Mouse (Mus musculus) lung, postnatal 0 days (tissue): Measurements from ENCODE around the gene Sccpdh. TPM values are rescaled to one million over a fixed set of nuclear protein-coding genes. Genes with fewer than 3 reads are reported as not detected.

Experiments used
- ATAC-seq: fragments of 200-750 bp; cut with Nextera tagmentation; 2 replicates; pipeline ENCODE4 v1.8.0; 2017; ENCODE audit warnings: moderate library complexity
- DNase-seq: peaks from one replicate; pipeline ENCODE4 v3.0.0-alpha.2; 2016; ENCODE audit warnings: low spot score
- H3K27ac ChIP-seq: fragments of 300-500 bp; sonication (generic); 2 replicates; pipeline ENCODE4 v1.5.1; 2014; ENCODE audit warnings: antibody characterized with exemption, mild to moderate bottlenecking, low read length, mixed read lengths
- H3K27me3 ChIP-seq: fragments of 300-500 bp; sonication (generic); replicated peaks from 2 replicates; pipeline ENCODE4 v1.6.1; 2014; ENCODE audit warnings: low read length, mixed read lengths; ENCODE audit not compliant: insufficient read depth
- H3K36me3 ChIP-seq: fragments of 300-500 bp; sonication (generic); 2 replicates; pipeline ENCODE4 v1.6.1; 2014; ENCODE audit warnings: low read length, mixed read lengths; ENCODE audit not compliant: insufficient read depth
- H3K4me1 ChIP-seq: fragments of 300-500 bp; sonication (generic); 2 replicates; pipeline ENCODE4 v1.6.1; 2014; ENCODE audit warnings: antibody characterized with exemption, low read depth, low read length, mixed read lengths; ENCODE audit not compliant: insufficient read depth
- H3K4me2 ChIP-seq: fragments of 300-500 bp; sonication (generic); replicated peaks from 2 replicates; pipeline ENCODE4 v1.6.1; 2014; ENCODE audit warnings: low read depth, mild to moderate bottlenecking, low read length, moderate library complexity, mixed read lengths
- H3K4me3 ChIP-seq: fragments of 300-500 bp; sonication (generic); 2 replicates; pipeline ENCODE4 v1.5.1; 2014; ENCODE audit warnings: low read depth, low read length
- H3K9ac ChIP-seq: fragments of 300-500 bp; sonication (generic); replicated peaks from 2 replicates; pipeline ENCODE4 v1.6.1; 2014; ENCODE audit warnings: low read depth, mild to moderate bottlenecking
- H3K9me3 ChIP-seq: fragments of 300-500 bp; sonication (generic); 2 replicates; pipeline ENCODE4 v1.6.1; 2016; ENCODE audit warnings: low read length, mixed read lengths
- CTCF ChIP-seq: IDR thresholded peaks from 2 replicates; pipeline ENCODE4 v1.5.1; 2016; ENCODE audit warnings: antibody characterized with exemption, mild to moderate bottlenecking
- EP300 ChIP-seq: IDR thresholded peaks from 2 replicates; pipeline ENCODE4 v1.6.1; 2016; ENCODE audit warnings: antibody characterized with exemption, mild to moderate bottlenecking, control low read depth
- WGBS: fragments of 180-500 bp; shearing (Covaris S2); extraction: QIAGEN DNeasy Blood & Tissue Kit; methylation state at CpG from one replicate; pipeline ENCODE4 v1.1.7; 2014; 5-methylcytosine and 5-hydroxymethylcytosine counted together
- polyA plus RNA-seq: library from polyadenylated mRNA; unstranded; fragments of >200 nt; fragmentation: Nextera tagmentation; extraction: Ambion mirVana; gene quantifications from 2 replicates; pipeline ENCODE4 v1.2.1, GENCODE M21; 2015

Sccpdh gene
- polyA plus RNA-seq, 1 experiment from 2014 or later: 54.1 TPM

- no peaks in the 10 kb centered on the region for H3K36me3 ChIP-seq
- peak; percentile 41; the same call in 1 of the 2 replicates for ATAC-seq
- no peak overlapping the region for H3K4me3 ChIP-seq
- no peak overlapping the region for H3K4me2 ChIP-seq
- H3K4me1 ChIP-seq: no peaks in the 10 kb centered on the region
- H3K9me3 ChIP-seq: no peaks in the 10 kb centered on the region
- 33% methylated on average over 15 of the region's 15 CpGs for WGBS
- TF ChIP-seq EP300 (no peak), CTCF (peak; percentile 83)
- no peaks in the 10 kb centered on the region for H3K27me3 ChIP-seq
- H3K27ac ChIP-seq: no peak overlapping the region
- H3K9ac ChIP-seq: no peak overlapping the region
- peak; percentile 53 for DNase-seq
Measured at GRCm38 (mm10) chr1:179734500-179735474, 66.8 kb downstream of the Sccpdh start.

DNA sequence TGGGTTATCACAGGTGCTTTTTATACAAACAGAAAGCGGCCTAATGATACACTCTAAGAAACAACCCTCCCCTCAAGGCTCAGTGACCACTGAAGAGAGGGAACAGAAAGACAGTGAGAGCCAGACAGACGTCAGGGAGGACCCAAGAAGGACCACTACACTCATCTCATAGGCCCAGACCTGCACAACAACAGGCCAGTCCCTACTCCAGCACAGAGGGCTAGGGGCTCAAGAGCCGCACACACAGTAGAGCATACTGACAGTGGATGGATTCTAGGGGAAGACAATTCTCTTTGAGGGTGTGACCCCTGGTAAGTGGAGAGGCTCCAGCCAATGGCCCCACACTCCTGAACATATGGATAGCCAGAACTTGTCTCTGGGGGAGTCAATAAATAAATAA, 68.5 kb downstream of the Sccpdh start:
- WGBS: 81% methylated on average over 3 of the region's 3 CpGs

More for the DNA sequence above, 68.5 kb downstream of the Sccpdh start:
- DNase-seq: no peak
- no peak for ATAC-seq
- no peak overlapping the region for H3K4me3 ChIP-seq
- no peaks in the 10 kb centered on the region for H3K27me3 ChIP-seq
- H3K4me2 ChIP-seq: no peak overlapping the region
- no peak overlapping the region for H3K27ac ChIP-seq
- H3K4me1 ChIP-seq: no peaks in the 10 kb centered on the region
- no peaks in the 10 kb centered on the region for H3K36me3 ChIP-seq
- TF ChIP-seq EP300 (no peak), CTCF (no peak)
- H3K9me3 ChIP-seq: no peaks in the 10 kb centered on the region
- H3K9ac ChIP-seq: no peak overlapping the region

Other genes with a start within 250 kb of the Sccpdh start
- gene Smyd3, start 150.2 kb upstream of the Sccpdh start, polyA plus RNA-seq: 5.8 and 6.5 TPM in 2 replicates
- 22.3 and 26.1 TPM in 2 replicates for gene Tfb2m, start 121.9 kb upstream of the Sccpdh start, polyA plus RNA-seq
- gene Cnst, start 121.8 kb upstream of the Sccpdh start, polyA plus RNA-seq: 13.8 and 16.8 TPM in 2 replicates
- gene Kif28, start 77.1 kb downstream of the Sccpdh start, polyA plus RNA-seq: not detected in 2 replicates
- gene Gm10518, start 135.2 kb downstream of the Sccpdh start, polyA plus RNA-seq: not detected in 2 replicates
- 9.4 and 12.7 TPM in 2 replicates for gene Ahctf1, start 135.5 kb downstream of the Sccpdh start, polyA plus RNA-seq